Mouse (Mus musculus): ENCODE data around the gene Mpv17.
A peak's percentile ranks its signal among the peaks of the same experiment; 100 is the strongest.

The Mpv17 gene

DNA sequence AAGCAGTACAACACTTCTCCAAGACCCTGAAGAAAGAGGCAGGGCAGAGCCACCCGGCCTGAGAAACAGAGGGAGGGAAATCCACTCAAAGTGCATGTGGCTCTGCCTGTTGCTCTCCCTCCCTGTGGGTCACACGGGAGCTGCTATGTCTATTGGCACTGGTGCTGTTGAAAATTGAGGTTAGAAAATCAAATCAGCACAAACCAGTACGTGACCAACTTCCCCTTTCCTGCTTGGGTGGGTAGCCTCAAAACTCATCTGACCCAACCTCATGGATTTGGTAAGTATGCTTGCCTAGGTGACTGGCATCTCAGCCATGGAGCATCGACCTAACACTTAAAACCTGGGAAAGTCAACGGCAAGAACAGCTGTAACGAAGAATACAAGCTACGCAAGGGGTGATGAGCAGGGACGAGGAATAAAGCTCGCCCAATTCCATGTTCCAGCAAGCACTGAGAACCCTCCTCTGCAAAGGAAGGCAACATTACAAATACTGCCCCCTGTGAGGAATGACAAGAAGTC lies 48.2 kb downstream of the Mpv17 start, which contains the start of gene Dnajc5g:
Gene Dnajc5g (plus strand): TSS at position 472 of the 522 bp plus-strand sequence.
- DNase-seq (ENCODE audit: low spot score in 2 of 2), result no peak

DNA sequence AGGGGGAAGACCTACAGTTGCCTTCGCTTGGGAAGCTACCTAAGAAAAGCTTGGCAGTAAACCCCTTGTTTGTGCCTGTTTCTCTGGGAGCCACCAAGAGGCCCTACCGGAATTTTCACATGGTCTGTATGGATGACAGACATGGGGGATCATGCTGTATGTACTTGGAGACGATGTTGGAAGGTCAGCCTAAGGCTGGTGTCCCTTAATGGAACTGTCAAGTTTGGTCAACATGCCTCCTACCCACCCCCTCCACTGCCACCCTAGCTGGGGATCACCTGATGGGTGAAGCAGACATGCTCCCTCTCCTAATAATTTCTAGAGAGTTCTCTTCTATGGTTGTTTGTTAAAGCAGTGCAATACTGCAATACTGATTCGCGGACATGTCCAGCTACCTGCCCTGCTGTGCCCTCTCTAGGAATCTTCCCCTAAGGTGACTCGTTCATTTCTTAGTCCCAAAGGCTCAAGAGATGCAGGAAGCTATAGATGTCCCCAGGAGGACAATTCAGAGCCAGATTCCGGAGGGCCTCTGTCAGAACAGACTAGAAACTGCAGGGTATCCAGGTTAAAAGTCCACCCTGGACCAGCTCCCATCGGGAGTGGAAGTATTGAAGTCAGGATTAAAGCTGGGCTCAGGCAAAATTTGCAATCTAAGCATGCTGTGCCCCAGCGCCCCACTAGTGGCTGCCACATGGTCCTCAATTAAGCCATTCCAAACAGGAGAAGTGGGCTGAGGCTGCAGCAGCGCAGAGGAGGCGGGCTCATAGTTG lies 58.2 kb downstream of the Mpv17 start:
- DNase-seq (ENCODE audit: low spot score in 2 of 2), result no peak

DNA sequence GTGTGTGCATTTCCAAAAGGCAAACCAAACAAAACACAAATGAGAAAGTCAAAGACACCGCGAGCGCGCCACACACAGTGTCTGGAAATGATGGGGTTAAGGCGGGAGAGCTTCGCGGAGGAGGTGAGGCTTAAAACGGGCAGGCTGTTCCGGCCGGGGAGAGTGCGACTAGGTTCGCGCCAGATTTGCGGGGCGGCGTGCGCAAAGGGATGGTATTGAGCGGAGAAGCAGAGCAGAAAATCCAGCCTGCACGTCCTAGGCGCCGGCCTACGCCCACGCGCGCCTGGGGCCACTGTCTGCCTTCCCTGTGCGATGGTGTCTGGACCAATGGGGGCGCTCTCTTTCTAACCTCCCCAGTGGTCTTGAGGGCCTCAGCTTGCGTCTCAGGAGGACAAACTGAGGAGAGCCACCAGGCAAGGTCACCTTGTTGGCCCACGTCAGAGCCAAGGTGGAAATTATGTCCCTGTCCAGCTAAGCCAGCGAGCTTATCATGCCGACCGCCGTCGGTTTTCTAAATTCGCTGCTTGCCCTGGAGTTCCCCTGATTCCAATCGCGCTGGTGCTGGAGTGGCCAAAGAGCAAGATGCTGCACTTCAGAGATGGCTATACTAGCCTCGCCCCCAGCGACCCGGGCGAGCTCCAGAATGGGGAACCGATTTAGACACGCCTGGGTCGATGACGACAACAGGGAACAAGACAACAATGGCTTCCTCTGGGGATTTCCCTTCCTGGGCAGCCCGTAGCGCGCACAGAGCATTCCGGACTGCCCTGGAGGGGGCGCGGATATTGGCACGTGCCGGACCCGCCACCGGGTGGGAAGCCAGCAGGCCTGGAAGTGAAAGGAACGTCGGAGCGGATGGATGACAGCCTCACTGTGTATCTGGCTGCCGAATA lies 59.0 kb downstream of the Mpv17 start:
- DNase-seq (ENCODE audit: low spot score in 2 of 2), result peak; percentile 70 to 82

DNA sequence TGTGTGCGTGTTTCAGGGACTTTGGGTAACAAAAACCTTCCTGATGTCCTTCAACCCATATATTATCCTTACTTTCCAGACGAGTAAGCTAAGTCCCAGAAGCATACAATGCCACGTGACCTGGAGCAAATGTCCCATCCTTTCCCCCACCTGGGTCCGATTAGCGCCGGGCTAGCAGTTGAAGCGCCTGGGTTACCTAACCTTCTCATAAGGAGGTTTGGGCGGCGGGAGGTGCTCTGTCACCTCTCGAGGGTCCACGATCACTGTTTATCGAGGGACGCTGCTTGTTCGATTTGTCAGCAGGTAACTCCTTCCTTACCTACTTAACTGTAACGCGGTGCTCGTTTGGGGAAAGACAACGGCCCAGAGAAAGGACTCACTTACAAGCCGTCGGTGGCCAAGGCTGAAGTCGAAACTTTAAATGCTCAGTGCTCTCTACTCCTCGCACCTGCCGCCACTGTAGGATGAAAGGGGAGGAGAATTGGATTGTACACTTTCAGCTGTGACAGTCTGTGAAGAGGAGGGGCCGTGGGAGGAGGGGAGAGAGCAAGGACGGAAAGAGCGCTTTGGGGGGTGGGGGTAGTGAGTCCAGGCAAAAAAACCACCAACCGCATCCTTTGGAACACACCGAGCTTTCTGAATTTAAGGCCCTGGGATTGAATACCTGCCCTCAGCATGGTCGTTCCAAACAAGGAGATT lies 59.8 kb downstream of the Mpv17 start:
- no peak for DNase-seq (ENCODE audit: low spot score in 2 of 2)

DNA sequence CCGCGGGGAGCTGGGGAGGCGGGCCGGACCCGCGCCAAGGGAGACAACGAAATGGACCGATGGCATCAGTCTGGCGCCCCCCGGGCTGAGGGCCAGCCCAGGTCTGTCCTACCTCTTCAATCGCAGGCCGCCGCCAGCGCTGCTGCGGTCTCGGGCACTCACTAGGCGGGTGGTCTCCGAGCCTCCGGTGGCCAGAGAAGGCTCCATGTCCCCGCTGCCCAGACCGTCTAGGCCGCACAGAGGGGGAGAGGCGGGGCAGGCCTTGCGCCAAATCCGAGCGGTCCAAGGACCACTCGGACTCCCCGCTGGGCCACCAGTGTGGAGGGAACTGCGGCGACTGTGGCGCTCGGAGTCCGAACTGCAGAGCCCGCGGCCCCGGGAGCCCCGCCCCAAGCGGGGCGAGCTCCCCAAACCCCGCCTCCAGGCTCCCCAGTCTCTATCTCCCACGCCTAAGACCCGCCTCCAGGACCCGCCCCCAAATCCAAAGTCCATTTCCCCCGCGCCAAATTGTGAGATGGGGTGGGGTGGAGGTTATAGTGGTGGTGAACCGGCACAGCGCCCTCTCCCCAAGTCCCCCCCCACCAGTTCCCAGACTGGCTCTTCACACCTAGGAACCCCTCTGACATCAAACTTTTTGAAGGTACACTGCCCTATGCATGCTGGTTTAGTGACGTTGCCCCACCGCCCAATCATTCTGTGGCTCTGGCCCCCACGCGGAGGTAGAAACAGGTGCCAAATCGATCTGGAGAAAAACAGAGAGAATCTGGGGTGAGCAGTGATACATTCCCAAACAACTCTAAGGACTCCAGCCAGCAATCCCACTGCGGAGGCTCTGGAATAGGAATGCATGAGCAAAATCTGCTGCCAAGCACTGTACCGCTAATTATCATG lies 60.7 kb downstream of the Mpv17 start:
- DNase-seq (ENCODE audit: low spot score in 2 of 2), result peak in 1 of 2 experiments; percentile 26

DNA sequence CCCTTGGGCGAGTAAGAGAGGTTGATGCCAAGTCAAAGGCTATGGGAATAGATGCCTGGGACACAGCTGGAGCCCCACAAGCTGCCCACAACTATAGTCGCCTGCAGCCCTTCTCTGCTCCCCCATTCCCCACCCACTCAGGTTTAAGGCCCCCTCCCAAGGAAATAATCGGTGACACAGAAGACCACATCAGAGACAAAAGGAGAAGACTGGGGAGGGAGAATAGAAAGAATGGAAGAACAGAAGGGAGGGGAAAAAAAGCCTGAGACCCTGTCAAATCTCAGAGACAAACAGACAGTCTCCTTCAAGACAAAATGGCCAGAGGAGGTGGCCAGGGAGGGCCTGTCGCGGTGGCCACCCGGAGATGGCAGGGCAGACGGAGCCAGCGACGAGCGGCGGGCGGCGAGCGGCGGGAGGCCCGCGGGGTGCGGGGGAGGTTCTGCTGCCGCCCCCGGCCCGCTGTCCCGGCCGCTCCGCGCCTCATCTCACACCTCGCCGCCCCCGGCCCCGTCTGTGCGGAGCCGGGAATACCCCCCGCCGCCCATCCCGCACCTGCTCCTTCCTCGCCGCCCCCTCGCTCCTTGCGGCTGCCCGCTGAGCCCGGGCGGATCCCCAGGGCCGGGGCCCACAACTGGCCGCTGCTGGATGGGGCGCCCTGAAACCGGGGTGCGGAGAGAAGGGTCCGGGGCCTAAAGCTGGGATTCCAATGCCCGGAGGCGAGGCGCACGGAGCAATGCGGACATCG lies 61.6 kb downstream of the Mpv17 start:
- DNase-seq (ENCODE audit: low spot score in 2 of 2), result no peak
